Mouse (Mus musculus): Measurements from ENCODE around the gene Lcn4. TPM values are rescaled to one million over a fixed set of nuclear protein-coding genes. Genes with fewer than 3 reads are reported as not detected.

Lcn4 gene
- polyA plus RNA-seq, 1 experiment from 2014 or later, result not detected

DNA sequence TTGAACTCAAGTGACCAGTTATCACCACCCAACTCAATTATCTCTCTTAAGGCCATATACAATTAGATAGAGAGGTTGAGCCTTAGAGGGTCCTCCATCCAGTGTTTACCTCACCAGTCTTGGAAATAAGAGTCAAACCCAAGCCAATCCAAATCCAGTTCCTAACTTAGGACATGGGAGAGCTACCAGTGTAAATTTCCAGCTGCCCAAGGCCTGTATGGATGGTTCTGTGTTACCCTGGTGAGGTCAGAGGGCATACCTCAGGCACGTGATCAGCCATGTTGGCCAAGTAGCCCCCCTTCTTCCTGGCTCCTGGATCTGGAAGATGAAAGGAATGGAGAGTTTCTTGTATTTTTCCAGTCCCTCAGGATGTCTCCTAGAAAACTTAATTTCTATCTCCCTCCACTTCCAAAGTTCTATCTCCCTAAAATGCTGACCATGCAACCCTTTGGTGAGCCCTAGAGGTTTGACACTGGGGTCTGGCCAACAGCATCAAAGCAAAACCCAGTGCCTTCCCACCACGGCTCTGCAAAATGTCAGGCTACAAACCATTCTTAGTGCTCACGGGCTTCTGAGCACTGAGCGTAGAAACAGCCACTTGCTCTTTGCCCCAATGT is 33.7 kb downstream of the Lcn4 start:
- WGBS, result 61% methylated on average over 4 of the region's 4 CpGs
- no peak for TF ChIP-seq CTCF (IDR thresholded peaks at IDR 0.05; ENCODE audit: low read depth)
- Histone ChIP-seq H3K4me3 (ENCODE audit: low read depth, low read length) (no peak overlapping the region), H3K27ac (ENCODE audit: low read depth, low read length) (no peak overlapping the region), H3K4me1 (replicated peaks; ENCODE audit: control insufficient read depth, insufficient read depth, low read length) (0 out of 2 replicates have a peak, but pooled peaks cover 8% of the 10 kb centered on the region), H3K9ac (ENCODE audit: low read depth, low read length) (no peak overlapping the region), H3K9me3 (ENCODE audit: control insufficient read depth) (no peaks in the 10 kb centered on the region), H3K27me3 (replicated peaks; ENCODE audit: control insufficient read depth, insufficient read depth, low read length) (no peaks in the 10 kb centered on the region), H3K36me3 (ENCODE audit: control insufficient read depth, insufficient read depth) (peaks cover 43% of the 10 kb centered on the region), H3K4me2 (replicated peaks; ENCODE audit: low read depth) (no peak overlapping the region)
- ATAC-seq, result no peak

DNA sequence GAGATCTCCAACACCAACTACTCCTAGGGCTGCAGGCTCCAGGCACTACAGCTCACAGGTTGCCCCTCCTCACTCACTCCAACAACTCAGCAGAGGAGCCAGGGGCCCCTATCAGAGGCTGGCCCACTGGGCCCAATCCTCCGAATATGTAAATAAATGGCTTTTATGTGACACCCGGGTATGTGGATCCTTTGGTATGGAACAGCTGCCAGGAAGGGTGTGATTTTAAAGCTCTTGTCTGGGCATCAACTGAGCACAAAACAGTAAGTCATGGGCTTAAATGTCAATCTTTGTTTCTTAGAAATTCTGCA is 34.8 kb downstream of the Lcn4 start:
- no peak overlapping the region for H3K9ac ChIP-seq (ENCODE audit: low read depth, low read length)

DNA sequence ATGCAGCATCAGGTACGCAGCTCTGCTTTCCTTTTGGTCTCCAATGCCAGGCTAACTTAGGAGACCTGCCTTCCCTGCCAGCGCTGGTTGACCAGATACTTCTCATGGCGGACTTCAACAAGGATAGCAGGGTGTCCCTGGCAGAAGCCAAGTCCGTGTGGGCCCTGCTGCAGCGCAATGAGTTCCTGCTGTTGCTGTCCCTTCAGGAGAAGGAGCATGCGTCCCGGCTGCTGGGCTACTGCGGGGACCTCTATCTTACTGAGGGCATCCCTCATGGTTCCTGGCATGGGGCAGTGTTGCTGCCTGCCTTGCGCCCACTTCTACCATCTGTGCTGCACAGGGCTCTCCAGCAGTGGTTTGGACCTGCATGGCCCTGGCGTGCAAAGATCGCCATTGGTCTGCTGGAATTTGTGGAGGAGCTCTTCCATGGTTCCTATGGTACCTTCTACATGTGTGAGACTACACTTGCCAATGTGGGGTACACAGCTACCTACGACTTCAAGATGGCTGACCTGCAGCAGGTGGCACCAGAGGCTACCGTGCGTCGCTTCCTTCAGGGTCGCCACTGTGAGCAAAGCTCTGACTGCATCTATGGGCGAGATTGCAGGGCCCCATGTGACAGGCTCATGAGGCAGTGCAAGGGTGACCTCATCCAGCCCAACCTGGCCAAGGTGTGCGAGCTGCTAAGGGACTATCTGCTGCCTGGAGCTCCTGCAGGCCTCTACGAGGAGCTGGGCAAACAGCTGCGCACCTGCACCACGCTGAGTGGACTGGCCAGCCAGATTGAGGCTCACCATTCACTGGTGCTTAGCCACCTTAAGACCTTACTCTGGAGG is 35.4 kb downstream of the Lcn4 start:
- WGBS, result 66% methylated on average over 21 of the region's 21 CpGs
- H3K4me2 ChIP-seq (replicated peaks; ENCODE audit: low read depth), result no peak overlapping the region
- no peak overlapping the region for H3K27ac ChIP-seq (ENCODE audit: low read depth, low read length)
- H3K9ac ChIP-seq (ENCODE audit: low read depth, low read length), result no peak overlapping the region
- no peaks in the 10 kb centered on the region for H3K9me3 ChIP-seq (ENCODE audit: control insufficient read depth)
- no peak overlapping the region for H3K4me3 ChIP-seq (ENCODE audit: low read depth, low read length)
- no peak for ATAC-seq
- 0 out of 2 replicates have a peak, but pooled peaks cover 8% of the 10 kb centered on the region for H3K4me1 ChIP-seq (replicated peaks; ENCODE audit: control insufficient read depth, insufficient read depth, low read length)
- no peaks in the 10 kb centered on the region for H3K27me3 ChIP-seq (replicated peaks; ENCODE audit: control insufficient read depth, insufficient read depth, low read length)
- TF ChIP-seq CTCF (IDR thresholded peaks at IDR 0.05; ENCODE audit: low read depth), result no peak
- peaks cover 43% of the 10 kb centered on the region for H3K36me3 ChIP-seq (ENCODE audit: control insufficient read depth, insufficient read depth)

More for the DNA sequence above, 34.8 kb downstream of the Lcn4 start:
- Histone ChIP-seq H3K27ac (ENCODE audit: low read depth, low read length) (no peak overlapping the region), H3K4me2 (replicated peaks; ENCODE audit: low read depth) (no peak overlapping the region), H3K4me1 (replicated peaks; ENCODE audit: control insufficient read depth, insufficient read depth, low read length) (0 out of 2 replicates have a peak, but pooled peaks cover 8% of the 10 kb centered on the region), H3K27me3 (replicated peaks; ENCODE audit: control insufficient read depth, insufficient read depth, low read length) (no peaks in the 10 kb centered on the region), H3K36me3 (ENCODE audit: control insufficient read depth, insufficient read depth) (peaks cover 43% of the 10 kb centered on the region), H3K4me3 (ENCODE audit: low read depth, low read length) (no peak overlapping the region), H3K9me3 (ENCODE audit: control insufficient read depth) (no peaks in the 10 kb centered on the region)
- no peak for ATAC-seq
- no peak for TF ChIP-seq CTCF (IDR thresholded peaks at IDR 0.05; ENCODE audit: low read depth)
- 19% methylated on average over 2 of the region's 2 CpGs for WGBS

GRCm38 (mm10) chr2:26634629-26635488 is 36.2 kb downstream of the Lcn4 start:
- Histone ChIP-seq H3K36me3 (ENCODE audit: control insufficient read depth, insufficient read depth) (peaks cover 43% of the 10 kb centered on the region), H3K9ac (ENCODE audit: low read depth, low read length) (no peak overlapping the region; the same call in 1 of the 2 replicates), H3K9me3 (ENCODE audit: control insufficient read depth) (no peaks in the 10 kb centered on the region), H3K4me2 (replicated peaks; ENCODE audit: low read depth) (no peak overlapping the region), H3K27ac (ENCODE audit: low read depth, low read length) (no peak overlapping the region), H3K27me3 (replicated peaks; ENCODE audit: control insufficient read depth, insufficient read depth, low read length) (no peaks in the 10 kb centered on the region), H3K4me1 (replicated peaks; ENCODE audit: control insufficient read depth, insufficient read depth, low read length) (0 out of 2 replicates have a peak, but pooled peaks cover 6% of the 10 kb centered on the region), H3K4me3 (ENCODE audit: low read depth, low read length) (no peak overlapping the region)
- ATAC-seq, result no peak
- no peak for TF ChIP-seq CTCF (IDR thresholded peaks at IDR 0.05; ENCODE audit: low read depth)
- 59% methylated on average over 12 of the region's 12 CpGs for WGBS

GRCm38 (mm10) chr2:26633953-26634530 is 37.0 kb downstream of the Lcn4 start:
- H3K9ac ChIP-seq (ENCODE audit: low read depth, low read length), result no peak overlapping the region
- H3K4me1 ChIP-seq (replicated peaks; ENCODE audit: control insufficient read depth, insufficient read depth, low read length), result 0 out of 2 replicates have a peak, but pooled peaks cover 7% of the 10 kb centered on the region
- no peaks in the 10 kb centered on the region for H3K27me3 ChIP-seq (replicated peaks; ENCODE audit: control insufficient read depth, insufficient read depth, low read length)
- no peak overlapping the region for H3K4me3 ChIP-seq (ENCODE audit: low read depth, low read length)
- no peak overlapping the region for H3K27ac ChIP-seq (ENCODE audit: low read depth, low read length)
- H3K9me3 ChIP-seq (ENCODE audit: control insufficient read depth), result no peaks in the 10 kb centered on the region
- no peak for ATAC-seq
- WGBS, result 66% methylated on average over 4 of the region's 4 CpGs
- H3K4me2 ChIP-seq (replicated peaks; ENCODE audit: low read depth), result no peak overlapping the region
- TF ChIP-seq CTCF (IDR thresholded peaks at IDR 0.05; ENCODE audit: low read depth), result no peak
- peaks cover 43% of the 10 kb centered on the region for H3K36me3 ChIP-seq (ENCODE audit: control insufficient read depth, insufficient read depth)
